In genomic region chr14:55171311-55172049, GRCm38 (mm10) we compare ENCODE assay signal across 29 mouse cellular contexts. TPM values are rescaled to one million over a fixed set of nuclear protein-coding genes. Genes with fewer than 3 reads are reported as not detected.
DNase-seq lines count a peak whose midpoint lies in the region; ATAC-seq and TF ChIP-seq lines count a peak whose summit lies in the region.
"Had no signal": no experiment of that assay in that cellular context is flagged by ENCODE, and none has a peak within 500 bp of the region (broad histone marks: within the 10 kb centered on the region; RNA-seq: fewer than 3 reads in every experiment).

No protein-coding gene starts in this region.

- TF ChIP-seq POLR2A in cerebellum, adult 2 months (IDR thresholded peaks at IDR 0.05; ENCODE audit: borderline replicate concordance, insufficient read depth, low read length): no peak

- 0 out of 2 replicates have a peak, but pooled peaks cover 9% of the 10 kb centered on the region for H3K27me3 ChIP-seq in kidney, embryonic 15.5 days
- no peaks in the 10 kb centered on the region for H3K27me3 ChIP-seq in cerebellum, adult 2 months (ENCODE audit: control insufficient read depth, insufficient read depth, low read length)
- H3K27me3 ChIP-seq: midbrain, embryonic 13.5 days had no signal

- no peak overlapping the region for H3K4me3 ChIP-seq in kidney, embryonic 15.5 days (replicated peaks)
- H3K4me3 ChIP-seq in cerebellum, adult 2 months (replicated peaks; ENCODE audit: insufficient read depth, low read depth, low read length): no peak overlapping the region
- H3K4me3 ChIP-seq: embryonic facial prominence, embryonic 12.5 days; gastrocnemius, adult 2 months; heart, embryonic 13.5 days; hindbrain, embryonic 13.5 days; layer of hippocampus, adult 2 months; liver, embryonic 13.5 days; midbrain, embryonic 13.5 days; neural tube, embryonic 12.5 days had no signal

- ATAC-seq in kidney, embryonic 15.5 days (replicated peaks; ENCODE audit: low FRiP score): no peak
- ATAC-seq: CD4-positive, CD25-positive, alpha-beta regulatory T cell, adult 4 months; forebrain, postnatal 0 days; inflammation-experienced regulatory T-cells, adult 6 months; midbrain, embryonic 13.5 days; Patski had no signal

- H3K9me3 ChIP-seq in kidney, embryonic 15.5 days (replicated peaks): no peaks in the 10 kb centered on the region
- H3K9me3 ChIP-seq: embryonic facial prominence, embryonic 12.5 days; heart, embryonic 13.5 days; hindbrain, embryonic 13.5 days; liver, embryonic 13.5 days; midbrain, embryonic 13.5 days; neural tube, embryonic 12.5 days had no signal

- H3K36me3 ChIP-seq in kidney, embryonic 15.5 days: no peaks in the 10 kb centered on the region
- H3K36me3 ChIP-seq: embryonic facial prominence, embryonic 12.5 days; heart, embryonic 13.5 days; hindbrain, embryonic 13.5 days; liver, embryonic 13.5 days; midbrain, embryonic 13.5 days; neural tube, embryonic 12.5 days had no signal

- DNase-seq in kidney, postnatal 10 days: no peak
- DNase-seq in ZHBTc4 (ENCODE audit: low read depth, low spot score): peak; percentile 28
- DNase-seq in cerebellum, adult 2 months: peak; percentile 61 to 83
- peak; percentile 70 to 80 for DNase-seq in cerebellum, postnatal 25 days
- no peak for DNase-seq in frontal cortex, postnatal 14 days (ENCODE audit: low spot score in 2 of 2)
- DNase-seq in frontal cortex, postnatal 25 days (ENCODE audit: low spot score in 2 of 2): no peak
- DNase-seq: adrenal gland, adult 8-10 months; forebrain, postnatal 0 days; gastrocnemius, adult 2 months; heart, postnatal 14 days; kidney, adult 18-20 months; kidney, postnatal 25 days; liver, embryonic 13.5 days; lung, adult 2 months; lung, postnatal 14 days; retina, postnatal 1 day; right cerebral cortex, postnatal 25 days; spleen, adult 18-20 months had no signal

- no peak overlapping the region for H3K9ac ChIP-seq in kidney, embryonic 15.5 days
- H3K9ac ChIP-seq: embryonic facial prominence, embryonic 12.5 days; forebrain, postnatal 0 days; heart, embryonic 13.5 days; hindbrain, embryonic 13.5 days; liver, embryonic 13.5 days; midbrain, embryonic 13.5 days; neural tube, embryonic 12.5 days had no signal

- H3K4me2 ChIP-seq in kidney, embryonic 15.5 days: no peak overlapping the region
- H3K4me2 ChIP-seq: embryonic facial prominence, embryonic 12.5 days; heart, embryonic 13.5 days; hindbrain, embryonic 13.5 days; liver, embryonic 13.5 days; midbrain, embryonic 13.5 days; neural tube, embryonic 12.5 days had no signal

- TF ChIP-seq CTCF in cerebellum, adult 2 months (IDR thresholded peaks at IDR 0.05; ENCODE audit: borderline replicate concordance, insufficient read depth, low read depth, low read length): peak; percentile 19; the same call in 1 of the 2 replicates

- 0 out of 2 replicates have a peak overlapping the region, but pooled peaks have one; percentile 27 for H3K27ac ChIP-seq in kidney, embryonic 15.5 days
- H3K27ac ChIP-seq in cerebellum, adult 2 months (ENCODE audit: insufficient read depth, low read length): peak overlapping the region; percentile 65
- H3K27ac ChIP-seq: embryonic facial prominence, embryonic 12.5 days; gastrocnemius, adult 2 months; heart, embryonic 13.5 days; hindbrain, embryonic 13.5 days; layer of hippocampus, adult 2 months; liver, embryonic 13.5 days; midbrain, embryonic 13.5 days; neural tube, embryonic 12.5 days had no signal

- WGBS in kidney, embryonic 15.5 days: 54% methylated on average over 7 of the region's 7 CpGs
- 33% methylated on average over 7 of the region's 7 CpGs for WGBS in cerebellum, adult 2 months

- H3K4me1 ChIP-seq in kidney, embryonic 15.5 days: peaks cover 9% of the 10 kb centered on the region; the same call in 1 of the 2 replicates
- peaks cover 31% of the 10 kb centered on the region for H3K4me1 ChIP-seq in cerebellum, adult 2 months (ENCODE audit: control insufficient read depth, insufficient read depth, low read length)
- H3K4me1 ChIP-seq: embryonic facial prominence, embryonic 12.5 days; heart, embryonic 13.5 days; liver, embryonic 13.5 days; neural tube, embryonic 12.5 days had no signal

RNA-seq across cellular contexts. Expression of gene Dhrs2, which starts 50.3 kb away (rescaled TPM):
- 0.23 TPM in 1 of 2 replicates, not detected in the other for polyA plus RNA-seq in kidney, embryonic 15.5 days (2015; fragmentation: Nextera tagmentation; extraction: Ambion mirVana)
- 1.2 and 1.4 TPM in 2 replicates for polyA plus RNA-seq in cerebellum, adult 2 months (2012; rRNA removed)
- polyA plus RNA-seq: CD4-positive, CD25-positive, alpha-beta regulatory T cell, adult 4 months; forebrain, embryonic 11.5 days; heart, embryonic 13.5 days; inflammation-experienced regulatory T-cells, adult 6 months; liver, embryonic 13.5 days; lung, adult 2 months; Patski had no signal

RNA-seq across cellular contexts. Expression of gene Jph4, which starts 54.7 kb away (rescaled TPM):
- 0.59 and 1.2 TPM in 2 replicates for polyA plus RNA-seq in kidney, embryonic 15.5 days (2015; fragmentation: Nextera tagmentation; extraction: Ambion mirVana)
- polyA plus RNA-seq in cerebellum, adult 2 months (2012; rRNA removed): 204 and 227 TPM in 2 replicates
- polyA plus RNA-seq: CD4-positive, CD25-positive, alpha-beta regulatory T cell, adult 4 months; inflammation-experienced regulatory T-cells, adult 6 months had no signal

Comparison
In these comparisons a context has a peak if more than half of its experiments do, and no peak if none do; other contexts are left out.
1. DNase-seq: peak in ZHBTc4 (single experiment), cerebellum, adult 2 months (2 of 2) and cerebellum, postnatal 25 days (2 of 2); none in kidney, postnatal 10 days (single experiment), frontal cortex, postnatal 14 days (0 of 2) and frontal cortex, postnatal 25 days (0 of 2).
2. RNA of gene Jph4, which starts 54.7 kb away (polyA plus RNA-seq): 204 to 227 TPM in cerebellum, adult 2 months; 0.59 to 1.2 TPM in kidney, embryonic 15.5 days; every median in the first group is over 10 times any median in the second.